Mouse (Mus musculus) heart, adult 2 months (tissue): ENCODE results near the gene Kdm4b. TPM values are rescaled to one million over a fixed set of nuclear protein-coding genes. Genes with fewer than 3 reads are reported as not detected.

Source experiments
- DNase-seq, 2 experiments: peaks; one replicate each; pipeline ENCODE4 v3.0.0; 2021
- H3K27ac ChIP-seq: fragments of 200-600 bp; 2 replicates; pipeline ENCODE4 v1.8.1; 2022
- H3K27me3 ChIP-seq: fragments of 200-500 bp; 2 replicates; pipeline ENCODE4 v1.6.1; 2012; ENCODE audit warnings: mild to moderate bottlenecking, low read length, inconsistent platforms, mixed read lengths; ENCODE audit not compliant: control insufficient read depth, insufficient read depth
- H3K36me3 ChIP-seq: fragments of 200-500 bp; 2 replicates; pipeline ENCODE4 v1.6.1; 2012; ENCODE audit warnings: low read length, inconsistent platforms; ENCODE audit not compliant: control insufficient read depth, insufficient read depth
- H3K4me1 ChIP-seq: fragments of 200-500 bp; 2 replicates; pipeline ENCODE4 v1.6.1; 2011; ENCODE audit warnings: low read length; ENCODE audit not compliant: control insufficient read depth, insufficient read depth
- H3K4me3 ChIP-seq: fragments of 200-600 bp; 2 replicates; pipeline ENCODE4 v1.8.1; 2022
- H3K79me2 ChIP-seq: fragments of 200-500 bp; replicated peaks from 2 replicates; pipeline ENCODE4 v1.6.1; 2012; ENCODE audit warnings: mild to moderate bottlenecking, inconsistent platforms, low read length, moderate library complexity, mixed read lengths; ENCODE audit not compliant: control insufficient read depth, insufficient read depth
- H3K9ac ChIP-seq: fragments of 200-500 bp; 2 replicates; pipeline ENCODE4 v1.6.1; 2012; ENCODE audit warnings: low read depth, mild to moderate bottlenecking, control low read depth, inconsistent platforms, low read length, mixed read lengths
- CTCF ChIP-seq: fragments of 200-600 bp; IDR thresholded peaks from 2 replicates; pipeline ENCODE4 v1.8.1; 2022; ENCODE audit warnings: antibody characterized with exemption, mild to moderate bottlenecking, moderate library complexity
- EP300 ChIP-seq: fragments of 200-500 bp; IDR thresholded peaks from 2 replicates; pipeline ENCODE4 v1.6.1; 2011; ENCODE audit warnings: low read depth, low read length, control low read depth; ENCODE audit not compliant: insufficient read depth
- POLR2A ChIP-seq: fragments of 200-500 bp; IDR thresholded peaks from 2 replicates; pipeline ENCODE4 v1.6.1; 2011; ENCODE audit warnings: mild to moderate bottlenecking, low read depth, low read length, control low read depth; ENCODE audit not compliant: insufficient read depth
- WGBS: fragments of 180-500 bp; shearing (Covaris S2); methylation state at CpG from one replicate; pipeline ENCODE4 v1.1.7; 2018; 5-methylcytosine and 5-hydroxymethylcytosine counted together
- intact Hi-C: fragments of 180-260 bp; cut with DNase I; formaldehyde crosslinking; loops from one replicate; pipeline ENCODE4 v1.15.1; 2025
- polyA plus RNA-seq: library from polyadenylated mRNA; depleted of rRNA; stranded (reverse); fragments of >200 nt; gene quantifications from 2 replicates; pipeline ENCODE4 v1.2.3, GENCODE M21; 2012
- total RNA-seq, 2 experiments: library from RNA; stranded (reverse); gene quantifications; 2 replicates each; pipeline ENCODE4 v1.2.3; 2021

The Kdm4b gene
- total and polyA plus RNA-seq, 3 experiments, result 23.0 to 36.1 (median 26.2) TPM

DNA sequence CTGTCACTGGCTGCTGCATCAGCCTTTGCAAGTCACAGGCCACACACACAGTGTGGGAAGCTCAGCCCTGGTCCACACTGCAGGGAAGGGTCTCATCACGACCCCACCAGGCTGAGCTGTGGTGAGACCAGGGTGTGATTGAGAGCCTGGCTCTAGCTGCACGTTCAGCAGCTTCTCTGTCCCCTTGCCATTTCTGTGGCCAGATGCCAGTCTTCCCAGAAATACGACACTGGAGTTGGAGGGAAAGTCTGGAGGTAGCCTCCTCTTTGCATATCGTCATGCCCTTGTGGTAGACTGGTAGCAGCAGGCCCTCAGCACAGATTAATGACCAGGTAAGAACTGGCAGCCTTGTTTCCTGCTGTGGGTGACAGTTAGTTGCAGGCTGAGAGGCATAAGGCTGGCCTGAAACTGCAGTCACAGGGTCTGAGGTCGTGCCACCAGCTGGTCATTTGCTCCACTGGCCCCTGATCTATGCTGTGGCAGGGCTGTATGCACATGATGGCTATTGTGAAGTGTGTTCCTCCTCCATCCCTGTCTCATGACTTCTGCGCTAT is 53.5 kb downstream of the Kdm4b start:
- 65% methylated on average over 6 of the region's 6 CpGs for WGBS

GRCm38 (mm10) chr17:56380286-56380685 is 54.4 kb downstream of the Kdm4b start:
- H3K27me3 ChIP-seq, result no peaks in the 10 kb centered on the region
- H3K4me3 ChIP-seq, result no peak overlapping the region
- H3K79me2 ChIP-seq, result no peaks in the 10 kb centered on the region
- no peaks in the 10 kb centered on the region for H3K36me3 ChIP-seq
- H3K27ac ChIP-seq, result no peak overlapping the region
- H3K9ac ChIP-seq, result no peak overlapping the region
- peaks cover 2% of the 10 kb centered on the region; the same call in 1 of the 2 replicates for H3K4me1 ChIP-seq
- TF ChIP-seq POLR2A, result no peak
- 48% methylated on average over 6 of the region's 6 CpGs for WGBS
- DNase-seq, result no peak
- intact Hi-C loops, result no loop called here

More for the DNA sequence above, 53.5 kb downstream of the Kdm4b start:
- H3K9ac ChIP-seq, result no peak overlapping the region
- no peak overlapping the region for H3K27ac ChIP-seq
- DNase-seq, result no peak
- intact Hi-C loops, result no loop called here
- no peak overlapping the region for H3K4me3 ChIP-seq
- H3K79me2 ChIP-seq, result no peaks in the 10 kb centered on the region
- TF ChIP-seq EP300 (no peak), POLR2A (no peak), CTCF (no peak)
- H3K36me3 ChIP-seq, result no peaks in the 10 kb centered on the region
- no peaks in the 10 kb centered on the region for H3K27me3 ChIP-seq
- H3K4me1 ChIP-seq, result peaks cover 4% of the 10 kb centered on the region; the same call in 1 of the 2 replicates

GRCm38 (mm10) chr17:56381183-56381582 is 55.3 kb downstream of the Kdm4b start:
- no peak overlapping the region for H3K4me3 ChIP-seq
- H3K27ac ChIP-seq, result no peak overlapping the region
- H3K9ac ChIP-seq, result no peak overlapping the region
- no peaks in the 10 kb centered on the region for H3K27me3 ChIP-seq
- no peak for DNase-seq
- TF ChIP-seq POLR2A (no peak), CTCF (no peak), EP300 (no peak)
- WGBS, result 95% methylated on average over 5 of the region's 5 CpGs
- H3K36me3 ChIP-seq, result no peaks in the 10 kb centered on the region
- intact Hi-C loops, result no loop called here
- H3K79me2 ChIP-seq, result no peaks in the 10 kb centered on the region
- peaks cover 2% of the 10 kb centered on the region; the same call in 1 of the 2 replicates for H3K4me1 ChIP-seq

GRCm38 (mm10) chr17:56382997-56383396 is 57.1 kb downstream of the Kdm4b start:
- no peak for DNase-seq
- Histone ChIP-seq H3K27ac (no peak overlapping the region), H3K4me1 (peaks cover 2% of the 10 kb centered on the region; the same call in 1 of the 2 replicates), H3K79me2 (no peaks in the 10 kb centered on the region), H3K9ac (no peak overlapping the region), H3K27me3 (no peaks in the 10 kb centered on the region), H3K4me3 (no peak overlapping the region), H3K36me3 (no peaks in the 10 kb centered on the region)
- TF ChIP-seq EP300 (no peak), POLR2A (no peak), CTCF (no peak)
- 92% methylated on average over 8 of the region's 8 CpGs for WGBS
- intact Hi-C loops, result no loop called here

GRCm38 (mm10) chr17:56384903-56385302 is 59.0 kb downstream of the Kdm4b start:
- TF ChIP-seq CTCF (no peak), EP300 (no peak), POLR2A (no peak)
- no peak overlapping the region for H3K9ac ChIP-seq
- no peak overlapping the region for H3K27ac ChIP-seq
- DNase-seq, result no peak
- no peak overlapping the region for H3K4me3 ChIP-seq
- H3K36me3 ChIP-seq, result no peaks in the 10 kb centered on the region
- intact Hi-C loops, result no loop called here
- no peaks in the 10 kb centered on the region for H3K79me2 ChIP-seq
- no peaks in the 10 kb centered on the region for H3K27me3 ChIP-seq
- no peaks in the 10 kb centered on the region for H3K4me1 ChIP-seq
- WGBS, result 76% methylated on average over 6 of the region's 6 CpGs

DNA sequence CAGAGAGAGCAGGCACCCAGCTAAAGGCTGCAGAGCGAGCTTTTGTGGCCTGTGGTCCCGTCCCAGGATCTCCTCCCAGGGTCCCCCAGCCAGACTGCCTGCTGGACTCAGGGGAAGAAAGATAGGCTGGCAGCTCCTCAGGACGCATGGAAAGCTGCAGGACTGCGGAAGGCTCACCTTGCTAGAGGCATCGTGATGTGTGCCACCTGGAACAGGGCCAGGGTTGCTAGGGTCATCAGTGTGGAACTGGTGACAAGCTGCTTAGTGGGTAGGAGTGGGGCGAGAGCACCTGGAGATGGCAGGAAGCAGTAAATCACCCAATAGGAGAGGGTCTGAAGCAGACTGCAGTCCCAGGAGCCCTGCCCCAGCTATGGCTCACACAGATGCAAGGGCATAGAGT is 61.8 kb downstream of the Kdm4b start:
- no peak for DNase-seq
- TF ChIP-seq CTCF, result no peak
- TF ChIP-seq EP300, result no peak
- intact Hi-C loops, result no loop called here
- H3K79me2 ChIP-seq, result no peaks in the 10 kb centered on the region
- no peak overlapping the region for H3K4me3 ChIP-seq
- 83% methylated on average over 6 of the region's 6 CpGs for WGBS
- H3K27me3 ChIP-seq, result no peaks in the 10 kb centered on the region
- no peaks in the 10 kb centered on the region for H3K4me1 ChIP-seq
- H3K27ac ChIP-seq, result no peak overlapping the region
- no peaks in the 10 kb centered on the region for H3K36me3 ChIP-seq
- H3K9ac ChIP-seq, result no peak overlapping the region
